Mouse (Mus musculus): ENCODE data around the gene Ifitm6.
"Not testable (repeated sequence)": the region's sequence is repeated elsewhere in the genome, so short reads cannot be mapped to it uniquely, and the experiment has no call there.

Gene Ifitm6

GRCm38 (mm10) chr7:141017824-141018223 is at the start of gene Ifitm6:
Ifitm6 (minus strand) TSS chr7:141017924.
- in situ Hi-C loops (cut with MboI, MseI) = not testable (repeated sequence)

- in situ Hi-C loops (cut with MboI, MseI) = no loop called here
Measured at GRCm38 (mm10) chr7:141064576-141064975, 46.9 kb upstream of the Ifitm6 start.

GRCm38 (mm10) chr7:141064175-141064574 is 46.5 kb upstream of the Ifitm6 start:
- in situ Hi-C loops (cut with MboI, MseI) = no loop called here

- in situ Hi-C loops (cut with MboI, MseI) = no loop called here
Measured at GRCm38 (mm10) chr7:141063353-141063752, 45.6 kb upstream of the Ifitm6 start.

- in situ Hi-C loops (cut with MboI, MseI) = no loop called here
Measured at GRCm38 (mm10) chr7:141062525-141062924, 44.8 kb upstream of the Ifitm6 start.

- in situ Hi-C loops (cut with MboI, MseI) = no loop called here
Measured at GRCm38 (mm10) chr7:141061269-141061692, 43.6 kb upstream of the Ifitm6 start.

- in situ Hi-C loops (cut with MboI, MseI) = no loop called here
Measured at GRCm38 (mm10) chr7:141060426-141061242, 42.9 kb upstream of the Ifitm6 start, which contains the start of gene B4galnt4. B4galnt4 (plus strand) TSS chr7:141061104.

- in situ Hi-C loops (cut with MboI, MseI) = no loop called here
Measured at GRCm38 (mm10) chr7:141059929-141060328, 42.2 kb upstream of the Ifitm6 start.

GRCm38 (mm10) chr7:141058601-141059341 is 41.0 kb upstream of the Ifitm6 start:
- in situ Hi-C loops (cut with MboI, MseI) = no loop called here

GRCm38 (mm10) chr7:141057541-141057940 is 39.8 kb upstream of the Ifitm6 start:
- in situ Hi-C loops (cut with MboI, MseI) = no loop called here

- in situ Hi-C loops (cut with MboI, MseI) = no loop called here
Measured at GRCm38 (mm10) chr7:141056976-141057375, 39.3 kb upstream of the Ifitm6 start.

- in situ Hi-C loops (cut with MboI, MseI) = no loop called here
Measured at GRCm38 (mm10) chr7:141055785-141056184, 38.1 kb upstream of the Ifitm6 start.

GRCm38 (mm10) chr7:141052421-141052820 is 34.7 kb upstream of the Ifitm6 start:
- in situ Hi-C loops (cut with MboI, MseI) = no loop called here

GRCm38 (mm10) chr7:141052016-141052415 is 34.3 kb upstream of the Ifitm6 start:
- in situ Hi-C loops (cut with MboI, MseI) = no loop called here

GRCm38 (mm10) chr7:141051060-141051685 is 33.4 kb upstream of the Ifitm6 start:
- in situ Hi-C loops (cut with MboI, MseI) = no loop called here

- in situ Hi-C loops (cut with MboI, MseI) = loop anchor here (5.0 kb wide), 3 partner anchors 37 to 207 kb away; partner anchors contain the start of genes Gm45717, Ifitm2 and Ifitm3
Measured at GRCm38 (mm10) chr7:141049326-141049725, 31.6 kb upstream of the Ifitm6 start.

- in situ Hi-C loops (cut with MboI, MseI) = loop anchor here (5.0 kb wide), 3 partner anchors 36 to 206 kb away; partner anchors contain the start of genes Gm45717, Ifitm2 and Ifitm3
Measured at GRCm38 (mm10) chr7:141048226-141049218, 30.8 kb upstream of the Ifitm6 start.

GRCm38 (mm10) chr7:141047581-141048225 is 30.0 kb upstream of the Ifitm6 start:
- in situ Hi-C loops (cut with MboI, MseI) = loop anchor here (5.0 kb wide), 3 partner anchors 35 to 205 kb away; partner anchors contain the start of genes Gm45717, Ifitm2 and Ifitm3

GRCm38 (mm10) chr7:141046931-141047580 is 29.3 kb upstream of the Ifitm6 start:
- in situ Hi-C loops (cut with MboI, MseI) = loop anchor here (5.0 kb wide), 3 partner anchors 35 to 205 kb away; partner anchors contain the start of genes Gm45717, Ifitm2 and Ifitm3
